Mouse (Mus musculus) ES-Bruce4 (cell line): ENCODE results near the gene 9630041A04Rik. TPM values are rescaled to one million over a fixed set of nuclear protein-coding genes. Genes with fewer than 3 reads are reported as not detected.

ENCODE experiments used
- H3K27ac ChIP-seq: 2 replicates; pipeline ENCODE4 v1.5.1; 2012; ENCODE audit warnings: low read length, inconsistent platforms; ENCODE audit not compliant: insufficient read depth
- H3K27me3 ChIP-seq: 2 replicates; pipeline ENCODE4 v1.6.1; 2012; ENCODE audit warnings: mild to moderate bottlenecking, low read length, inconsistent platforms; ENCODE audit not compliant: control insufficient read depth, poor library complexity, insufficient read depth, severe bottlenecking
- H3K36me3 ChIP-seq: 2 replicates; pipeline ENCODE4 v1.6.1; 2012; ENCODE audit warnings: inconsistent platforms, mild to moderate bottlenecking, low read length, moderate library complexity; ENCODE audit not compliant: control insufficient read depth, poor library complexity, insufficient read depth, severe bottlenecking
- H3K4me1 ChIP-seq: one replicate; pipeline ENCODE4 v1.8.1; 2011; ENCODE audit warnings: low read length; ENCODE audit not compliant: control insufficient read depth, insufficient read depth
- H3K4me3 ChIP-seq: 2 replicates; pipeline ENCODE4 v1.5.1; 2011; ENCODE audit warnings: low read depth, mild to moderate bottlenecking, low read length
- H3K9ac ChIP-seq: 2 replicates; pipeline ENCODE4 v1.6.1; 2012; ENCODE audit warnings: low read depth, mild to moderate bottlenecking, inconsistent platforms; ENCODE audit not compliant: poor library complexity, severe bottlenecking
- H3K9me3 ChIP-seq: replicated peaks from 2 replicates; pipeline ENCODE4 v1.6.1; 2012; ENCODE audit warnings: mild to moderate bottlenecking, low read length, inconsistent platforms; ENCODE audit not compliant: control insufficient read depth, poor library complexity, insufficient read depth, severe bottlenecking
- CTCF ChIP-seq: IDR thresholded peaks from one replicate; pipeline ENCODE4 v1.8.1; 2011; ENCODE audit warnings: low read depth, low read length
- EP300 ChIP-seq: IDR thresholded peaks from 2 replicates; pipeline ENCODE4 v1.6.1; 2011; ENCODE audit warnings: low read depth, low read length; ENCODE audit not compliant: insufficient read depth
- POLR2A ChIP-seq: IDR thresholded peaks from one replicate; pipeline ENCODE4 v1.8.1; 2011; ENCODE audit warnings: low read length; ENCODE audit not compliant: insufficient read depth
- polyA plus RNA-seq: library from polyadenylated mRNA; stranded (reverse); fragments of >200 nt; gene quantifications from 2 replicates; pipeline ENCODE4 v1.2.4, GENCODE M21; 2011; ENCODE audit warnings: low read depth; ENCODE audit not compliant: missing spikeins, insufficient read depth, insufficient read length

9630041A04Rik gene
- polyA plus RNA-seq, 1 experiment, result not detected

GRCm38 (mm10) chr9:101845691-101846090, 15.9 kb upstream of the 9630041A04Rik start:
- no peak overlapping the region for H3K27ac ChIP-seq
- H3K9me3 ChIP-seq, result no peaks in the 10 kb centered on the region
- H3K9ac ChIP-seq, result no peak overlapping the region
- TF ChIP-seq CTCF, result no peak
- no peak for TF ChIP-seq EP300
- no peak for TF ChIP-seq POLR2A
- no peaks in the 10 kb centered on the region for H3K4me1 ChIP-seq
- H3K36me3 ChIP-seq, result no peaks in the 10 kb centered on the region
- H3K4me3 ChIP-seq, result no peak overlapping the region
- no peaks in the 10 kb centered on the region for H3K27me3 ChIP-seq

GRCm38 (mm10) chr9:101862481-101863065, 932 bp downstream of the 9630041A04Rik start:
- Histone ChIP-seq H3K4me3 (no peak overlapping the region), H3K27ac (no peak overlapping the region), H3K27me3 (no peaks in the 10 kb centered on the region), H3K9ac (no peak overlapping the region), H3K36me3 (no peaks in the 10 kb centered on the region), H3K9me3 (peaks cover 3% of the 10 kb centered on the region; the same call in 1 of the 2 replicates), H3K4me1 (no peaks in the 10 kb centered on the region)
- no peak for TF ChIP-seq POLR2A
- TF ChIP-seq EP300, result no peak
- no peak for TF ChIP-seq CTCF

GRCm38 (mm10) chr9:101863130-101863529, 1.5 kb downstream of the 9630041A04Rik start:
- no peak overlapping the region for H3K4me3 ChIP-seq
- no peak overlapping the region for H3K27ac ChIP-seq
- H3K9me3 ChIP-seq, result peaks cover 3% of the 10 kb centered on the region; the same call in 1 of the 2 replicates
- TF ChIP-seq CTCF, result no peak
- TF ChIP-seq EP300, result no peak
- TF ChIP-seq POLR2A, result no peak
- no peaks in the 10 kb centered on the region for H3K4me1 ChIP-seq
- no peak overlapping the region for H3K9ac ChIP-seq
- no peaks in the 10 kb centered on the region for H3K27me3 ChIP-seq
- no peaks in the 10 kb centered on the region for H3K36me3 ChIP-seq

GRCm38 (mm10) chr9:101868593-101868992, 7.0 kb downstream of the 9630041A04Rik start:
- no peak for TF ChIP-seq CTCF
- no peak for TF ChIP-seq EP300
- no peak for TF ChIP-seq POLR2A
- H3K4me3 ChIP-seq, result no peak overlapping the region
- no peaks in the 10 kb centered on the region for H3K36me3 ChIP-seq
- peaks cover 3% of the 10 kb centered on the region; the same call in 1 of the 2 replicates for H3K9me3 ChIP-seq
- no peak overlapping the region for H3K27ac ChIP-seq
- H3K9ac ChIP-seq, result no peak overlapping the region
- no peaks in the 10 kb centered on the region for H3K27me3 ChIP-seq
- H3K4me1 ChIP-seq, result no peaks in the 10 kb centered on the region

GRCm38 (mm10) chr9:101870034-101870433, 8.4 kb downstream of the 9630041A04Rik start:
- H3K27me3 ChIP-seq, result no peaks in the 10 kb centered on the region
- H3K4me1 ChIP-seq, result no peaks in the 10 kb centered on the region
- TF ChIP-seq POLR2A, result no peak

GRCm38 (mm10) chr9:101875306-101875705, 13.7 kb downstream of the 9630041A04Rik start:
- no peak overlapping the region for H3K27ac ChIP-seq
- H3K4me3 ChIP-seq, result no peak overlapping the region
- H3K9me3 ChIP-seq, result no peaks in the 10 kb centered on the region
- no peaks in the 10 kb centered on the region for H3K4me1 ChIP-seq
- H3K27me3 ChIP-seq, result no peaks in the 10 kb centered on the region
- TF ChIP-seq CTCF, result no peak
- no peak for TF ChIP-seq POLR2A
- TF ChIP-seq EP300, result no peak
- no peak overlapping the region for H3K9ac ChIP-seq
- H3K36me3 ChIP-seq, result no peaks in the 10 kb centered on the region

More at GRCm38 (mm10) chr9:101870034-101870433, 8.4 kb downstream of the 9630041A04Rik start:
- Histone ChIP-seq H3K9me3 (peaks cover 3% of the 10 kb centered on the region; the same call in 1 of the 2 replicates), H3K9ac (no peak overlapping the region), H3K36me3 (no peaks in the 10 kb centered on the region), H3K4me3 (no peak overlapping the region), H3K27ac (no peak overlapping the region)
